Mouse (Mus musculus): ENCODE measurements around the gene Saa3.

DNA sequence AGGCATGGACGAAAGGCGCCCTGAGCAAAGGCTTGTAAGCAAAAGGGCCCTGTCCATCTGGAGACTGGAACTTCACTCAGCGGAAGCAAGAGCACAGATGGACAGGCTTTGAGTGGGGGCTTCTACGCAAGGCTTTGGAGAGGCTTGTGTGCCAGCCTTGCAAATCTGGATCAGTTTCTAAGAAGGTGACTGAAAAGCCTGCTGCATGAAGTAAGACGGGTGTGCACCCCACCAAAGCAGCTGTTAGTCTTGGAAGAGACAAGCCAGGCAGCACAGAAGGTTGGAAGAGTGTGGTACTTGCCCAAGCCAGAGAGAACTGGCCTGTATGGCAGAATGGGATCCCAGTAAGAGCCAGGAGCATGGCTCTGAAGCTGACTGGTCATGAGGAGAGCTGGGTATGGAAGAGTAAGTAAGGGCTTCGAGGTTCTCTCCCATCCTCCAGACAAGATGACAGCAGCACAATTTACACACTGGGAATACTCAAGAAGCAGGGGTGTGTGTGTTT is 14.9 kb downstream of the Saa3 start:
- TF ChIP-seq CHD2 (IDR thresholded peaks at IDR 0.05; ENCODE audit: low read depth, low read length) (no peak), ZC3H11A (IDR thresholded peaks at IDR 0.05; ENCODE audit: borderline replicate concordance, low read depth, low read length) (no peak), ZNF384 (IDR thresholded peaks at IDR 0.05; ENCODE audit: low read depth, low read length) (no peak), HCFC1 (IDR thresholded peaks at IDR 0.05; ENCODE audit: borderline replicate concordance, insufficient read depth, low read length) (no peak)

Measured in ES-E14 (cell line).